Mouse (Mus musculus) adrenal gland, postnatal 25 days (tissue): Measurements from ENCODE around the gene Gm26938. TPM values are rescaled to one million over a fixed set of nuclear protein-coding genes. Genes with fewer than 3 reads are reported as not detected.
A peak's percentile ranks its signal among the peaks of the same experiment; 100 is the strongest.

Source experiments
- DNase-seq: peaks from one replicate; pipeline ENCODE4 v3.0.0; 2021; ENCODE audit warnings: mixed read lengths
- total RNA-seq: library from RNA; stranded (reverse); gene quantifications from 2 replicates; pipeline ENCODE4 v1.2.3, GENCODE M21; 2021

Gene Gm26938
- total RNA-seq, 1 experiment from 2014 or later, result not detected

DNA sequence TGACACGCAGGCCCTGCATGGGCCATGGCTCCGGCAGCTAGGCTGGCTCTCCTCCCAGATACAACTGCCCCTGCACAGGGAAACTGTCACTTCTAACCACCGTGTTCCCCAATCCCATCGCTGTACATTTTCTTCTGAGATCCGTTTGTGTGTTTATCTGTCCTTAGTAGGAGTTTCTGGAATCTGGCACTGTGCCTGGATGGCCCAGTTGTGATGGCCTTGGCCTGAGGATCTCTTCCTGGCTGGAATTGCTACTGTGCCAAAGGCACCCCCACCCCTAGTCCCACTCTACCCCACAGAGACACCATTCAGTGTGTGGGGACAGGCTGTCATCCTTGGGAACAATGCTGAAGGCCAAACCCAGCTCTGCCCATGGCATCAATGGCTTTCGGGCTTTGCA, 10.2 kb downstream of the Gm26938 start:
- peak; percentile 47 for DNase-seq

DNA sequence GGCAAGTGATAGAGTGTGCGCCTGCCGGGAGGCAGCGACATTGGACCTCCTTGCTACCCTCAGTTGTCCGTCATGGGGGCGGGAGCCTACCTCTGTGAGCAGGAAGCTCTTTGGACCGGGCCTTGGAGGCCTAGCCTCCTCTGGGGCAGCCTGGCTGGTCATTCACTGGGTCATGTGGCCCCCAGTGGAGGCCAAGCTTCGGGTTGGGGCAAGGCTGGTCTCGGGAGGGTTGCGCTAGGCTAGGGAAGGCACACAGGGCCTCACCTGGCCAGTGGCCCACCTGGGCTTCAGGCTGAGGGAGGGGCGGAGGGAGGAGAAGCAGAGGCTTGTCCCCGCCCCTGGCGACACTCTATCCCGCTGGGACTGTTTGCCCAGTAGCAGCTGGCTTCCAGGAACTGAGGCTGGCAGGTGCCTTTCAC, 12.2 kb downstream of the Gm26938 start:
- DNase-seq, result no peak

DNA sequence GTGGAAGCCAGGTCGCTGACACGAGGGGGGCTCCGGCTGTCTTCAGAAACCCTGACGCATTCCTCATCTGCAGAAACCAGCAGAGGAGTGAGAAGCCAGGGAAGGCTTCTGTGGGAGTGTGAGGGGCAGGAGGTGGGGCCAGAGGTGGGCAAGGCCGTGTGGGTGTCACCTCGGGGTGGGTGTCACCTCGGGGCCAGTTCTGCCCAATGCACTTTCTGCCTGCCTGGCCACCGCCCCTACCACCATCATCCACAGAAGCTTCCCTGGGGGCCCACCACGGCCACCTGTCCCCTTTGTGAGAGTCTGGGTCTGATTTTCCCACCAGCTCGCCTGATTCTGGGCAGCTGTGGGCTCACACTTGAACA, 13.1 kb downstream of the Gm26938 start:
- no peak for DNase-seq

DNA sequence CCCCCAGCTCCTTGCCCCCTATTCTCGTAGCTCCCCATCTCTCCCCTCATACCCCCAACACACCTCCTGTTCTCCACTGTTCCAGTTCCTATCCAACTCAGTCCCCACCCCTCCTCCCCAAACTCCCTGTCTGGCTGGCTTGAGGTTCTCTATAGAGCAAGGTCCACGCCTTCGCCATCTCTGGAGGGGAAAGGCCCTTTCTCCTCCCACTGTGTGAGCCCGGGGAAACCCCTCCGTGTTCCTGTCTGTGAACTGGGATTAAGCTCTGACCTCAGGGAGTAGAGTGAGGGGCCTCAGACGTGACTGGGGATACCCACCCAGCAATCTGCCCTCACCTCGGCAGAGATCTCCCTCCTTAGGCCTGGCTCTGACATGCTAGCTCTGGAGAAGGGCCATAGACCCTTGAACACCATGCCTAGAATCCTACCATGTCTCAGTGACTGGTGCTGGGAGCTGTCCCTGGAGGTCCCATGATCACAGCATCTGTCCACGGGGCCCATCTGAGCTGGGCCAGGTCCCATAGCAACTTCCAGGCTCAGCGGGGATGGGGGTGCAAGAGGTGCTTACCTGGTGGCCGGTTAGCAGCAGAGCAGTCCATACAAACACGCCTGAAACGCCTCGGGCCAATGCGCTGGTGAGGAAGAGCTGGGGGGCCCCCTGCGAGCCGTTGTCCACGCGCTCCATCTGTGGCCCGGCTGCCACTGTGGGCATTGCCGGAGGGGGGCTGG, 13.6 kb downstream of the Gm26938 start:
- DNase-seq, result no peak

DNA sequence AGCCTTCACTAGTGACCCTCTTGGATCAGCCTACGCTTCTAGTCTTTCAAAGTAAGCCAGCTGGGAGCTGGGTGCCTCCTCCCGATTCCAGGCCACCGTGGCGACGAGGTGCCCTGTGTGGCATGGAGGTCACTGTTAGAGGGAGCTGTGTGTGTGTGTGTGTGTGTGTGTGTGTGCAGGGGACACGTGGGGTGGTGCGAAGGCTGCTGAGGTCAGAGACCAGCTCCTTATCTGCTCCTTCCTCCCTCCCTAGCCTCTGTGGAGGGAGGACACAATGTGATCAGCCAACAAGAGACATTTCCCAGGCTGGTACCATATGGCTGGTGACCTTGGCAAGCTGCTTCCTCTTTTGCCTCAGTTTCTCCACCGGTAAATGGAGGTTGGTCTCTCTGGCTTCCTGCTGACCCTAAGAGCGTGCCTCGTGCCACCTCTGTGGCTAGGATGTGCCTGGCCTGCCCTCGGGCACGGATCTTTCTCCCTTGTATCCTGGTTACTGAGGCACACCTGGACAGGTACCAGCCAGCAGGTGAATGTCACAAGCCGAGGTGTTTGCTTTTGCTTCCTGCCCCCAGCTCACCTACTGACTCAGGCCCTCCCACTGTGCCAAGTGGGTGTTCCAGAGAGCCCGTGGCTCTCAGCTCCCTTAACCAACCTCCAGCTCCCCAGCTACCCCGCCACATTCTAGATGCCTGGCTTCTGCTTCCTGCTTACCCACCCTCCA, 14.4 kb downstream of the Gm26938 start:
- no peak for DNase-seq

DNA sequence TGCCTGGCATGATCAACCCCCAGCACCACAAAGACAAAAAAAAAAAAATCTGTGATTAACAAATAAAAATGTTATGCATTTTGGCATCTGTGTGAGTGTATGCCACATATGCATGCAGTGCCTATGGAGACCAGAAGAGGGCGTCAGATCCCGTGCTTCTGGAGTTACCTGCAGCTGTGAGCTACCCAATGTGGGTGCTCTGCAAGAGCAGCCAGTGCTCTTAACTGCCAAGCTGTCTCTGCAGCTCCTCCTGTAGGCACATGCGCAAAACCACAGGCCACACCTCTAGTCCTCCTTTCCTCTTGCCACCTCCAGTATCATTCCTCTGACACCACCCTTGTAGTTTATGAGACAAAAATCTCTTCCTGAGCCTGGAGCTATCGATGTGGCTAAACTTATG, 16.8 kb downstream of the Gm26938 start:
- no peak for DNase-seq

DNA sequence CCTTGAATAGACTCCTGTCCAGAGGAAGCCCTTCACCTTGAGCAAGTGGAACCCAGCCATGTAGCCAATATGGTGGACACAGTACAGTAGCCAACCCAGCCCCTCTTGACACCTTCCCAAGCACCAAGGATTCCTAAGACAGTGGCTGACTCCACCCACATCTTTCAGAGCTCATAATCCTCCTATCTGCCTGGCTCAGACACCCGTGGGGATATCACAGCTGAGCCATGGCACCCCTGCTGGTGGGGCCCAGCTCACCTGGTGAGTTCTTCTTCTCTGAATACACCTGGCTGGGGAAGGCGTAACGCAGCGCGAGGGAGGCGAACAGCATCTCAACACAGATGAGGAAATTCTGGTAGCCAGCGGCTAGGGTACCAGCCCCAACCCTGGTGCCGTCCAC, 20.3 kb downstream of the Gm26938 start:
- DNase-seq, result no peak

DNA sequence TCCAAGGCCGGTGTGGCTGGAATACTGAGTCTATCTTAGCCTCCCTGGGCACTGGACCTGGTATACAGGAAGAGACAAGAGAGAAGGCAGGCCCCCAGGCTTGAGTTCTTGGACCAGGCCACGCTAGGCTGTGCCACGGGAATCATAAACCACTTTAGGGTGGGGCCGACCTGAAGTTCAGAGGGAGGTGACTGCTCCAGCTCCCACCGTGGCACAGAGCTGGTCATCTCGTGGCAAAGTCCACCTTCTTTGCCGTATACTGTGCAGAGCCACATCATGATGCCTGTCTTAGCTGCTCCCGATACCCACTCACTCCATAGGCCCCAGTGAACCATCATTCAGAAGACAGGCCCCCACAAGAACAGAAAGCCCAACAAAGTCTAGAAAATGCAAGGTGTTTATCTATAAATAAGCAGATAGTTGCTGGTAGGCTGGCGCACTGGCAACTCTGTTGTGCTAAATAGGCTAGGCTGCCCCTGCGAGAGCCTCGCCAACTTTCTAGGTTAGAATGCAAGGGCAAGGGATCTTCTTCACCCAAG, 21.6 kb downstream of the Gm26938 start:
- DNase-seq, result no peak

DNA sequence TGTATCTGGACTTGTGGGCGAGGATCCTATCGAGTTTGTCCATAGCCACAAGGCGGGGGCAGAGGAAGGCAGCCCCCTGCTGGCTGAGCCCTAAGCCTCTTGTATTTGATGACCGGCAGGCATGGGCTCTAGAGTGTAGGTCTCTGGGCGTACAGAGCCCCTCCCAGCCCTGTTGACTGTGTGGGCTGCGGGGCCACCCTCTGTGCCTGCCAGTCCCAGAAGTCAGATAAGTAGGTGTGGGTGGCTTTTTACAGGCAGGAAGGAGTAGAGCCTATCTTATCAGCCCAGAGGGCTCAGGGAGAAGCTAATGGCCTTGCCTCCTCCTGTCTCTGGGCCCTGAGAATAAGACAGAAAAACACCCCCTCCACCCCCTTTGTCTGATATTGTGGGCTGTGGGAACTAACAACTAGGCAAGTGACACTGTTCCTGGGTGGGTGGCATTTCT, 22.1 kb downstream of the Gm26938 start:
- DNase-seq, result no peak

DNA sequence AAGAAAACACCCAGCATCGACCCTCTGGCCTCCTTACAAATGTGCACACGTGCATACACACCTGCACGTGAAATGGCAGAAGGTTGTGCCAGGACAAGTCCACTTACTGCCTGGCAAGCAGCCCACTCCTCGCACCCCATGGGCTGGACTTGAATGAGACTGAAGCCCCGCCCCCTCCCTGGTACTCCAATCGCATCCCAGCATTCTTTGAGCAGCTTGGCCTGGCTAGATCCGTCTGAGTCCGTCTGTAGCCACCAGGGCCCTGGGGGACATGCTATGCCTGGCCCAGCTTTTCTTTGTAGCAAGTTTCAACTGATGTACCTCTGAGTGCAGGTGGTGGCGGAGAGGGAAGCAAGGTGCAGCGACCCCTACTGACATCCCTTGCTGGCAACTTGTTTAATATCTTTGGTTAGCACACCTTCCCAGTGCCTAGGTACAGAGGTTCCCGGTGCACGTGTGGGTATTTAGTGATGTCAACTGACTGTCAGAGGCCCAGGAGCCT, 22.6 kb downstream of the Gm26938 start:
- DNase-seq, result peak; percentile 54

DNA sequence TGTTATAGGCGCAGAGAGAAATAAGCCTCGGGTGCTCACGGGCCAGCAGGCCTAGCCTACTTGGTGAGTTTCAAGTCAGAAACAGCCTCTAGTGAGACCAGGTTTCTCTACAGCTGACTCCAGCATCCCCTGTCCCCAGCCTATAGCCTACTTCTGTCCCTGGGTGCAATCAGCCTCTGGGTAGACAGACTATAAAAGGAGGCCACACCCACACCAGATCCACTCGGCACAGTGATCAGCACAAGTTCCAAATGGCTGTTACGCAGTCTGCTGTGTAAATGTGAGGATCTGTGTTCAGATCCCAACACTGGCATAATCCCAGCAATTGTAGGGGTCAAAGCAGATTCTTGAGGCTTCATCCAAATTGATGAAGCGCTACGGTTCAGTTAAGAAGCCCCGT, 23.0 kb downstream of the Gm26938 start:
- DNase-seq, result no peak

DNA sequence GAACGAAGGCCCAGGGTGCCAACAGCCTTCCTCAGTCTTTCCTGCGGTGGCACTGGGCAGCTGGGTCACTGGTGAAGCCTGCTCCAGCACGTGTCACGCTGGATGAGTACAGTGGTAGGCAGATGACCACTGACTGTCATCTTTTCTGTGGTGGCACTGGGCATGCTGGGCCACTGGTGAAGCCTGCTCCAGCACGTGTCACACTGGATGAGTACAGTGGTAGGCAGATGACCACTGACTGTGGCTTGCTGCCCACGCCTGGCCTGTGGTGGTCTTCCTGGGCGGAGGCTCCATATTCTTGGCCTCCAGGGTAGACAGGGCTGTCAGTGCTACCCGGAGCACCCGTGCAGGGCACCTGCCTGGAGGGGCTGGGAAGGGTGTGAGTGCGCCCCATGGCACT, 24.3 kb downstream of the Gm26938 start:
- no peak for DNase-seq

DNA sequence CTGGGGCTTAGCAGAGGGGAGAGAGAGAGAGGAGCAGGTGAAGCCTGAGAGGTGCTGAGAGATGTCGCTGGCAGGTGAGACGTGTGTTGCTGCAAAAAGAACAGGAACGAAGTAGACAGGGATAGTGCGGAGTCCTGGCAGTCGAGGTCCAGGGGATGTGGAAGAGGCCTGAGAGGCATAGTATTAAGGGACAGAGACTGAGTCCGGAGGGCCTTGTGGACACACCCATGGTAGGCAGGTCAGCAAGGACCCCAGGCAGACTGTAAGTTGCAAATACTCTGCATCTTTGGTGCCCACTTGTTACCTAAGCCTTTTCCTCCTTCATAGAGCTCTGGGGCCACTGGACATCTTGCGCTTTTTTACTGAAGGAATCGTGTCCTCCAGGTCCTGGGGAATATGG, 25.0 kb downstream of the Gm26938 start:
- DNase-seq, result no peak

DNA sequence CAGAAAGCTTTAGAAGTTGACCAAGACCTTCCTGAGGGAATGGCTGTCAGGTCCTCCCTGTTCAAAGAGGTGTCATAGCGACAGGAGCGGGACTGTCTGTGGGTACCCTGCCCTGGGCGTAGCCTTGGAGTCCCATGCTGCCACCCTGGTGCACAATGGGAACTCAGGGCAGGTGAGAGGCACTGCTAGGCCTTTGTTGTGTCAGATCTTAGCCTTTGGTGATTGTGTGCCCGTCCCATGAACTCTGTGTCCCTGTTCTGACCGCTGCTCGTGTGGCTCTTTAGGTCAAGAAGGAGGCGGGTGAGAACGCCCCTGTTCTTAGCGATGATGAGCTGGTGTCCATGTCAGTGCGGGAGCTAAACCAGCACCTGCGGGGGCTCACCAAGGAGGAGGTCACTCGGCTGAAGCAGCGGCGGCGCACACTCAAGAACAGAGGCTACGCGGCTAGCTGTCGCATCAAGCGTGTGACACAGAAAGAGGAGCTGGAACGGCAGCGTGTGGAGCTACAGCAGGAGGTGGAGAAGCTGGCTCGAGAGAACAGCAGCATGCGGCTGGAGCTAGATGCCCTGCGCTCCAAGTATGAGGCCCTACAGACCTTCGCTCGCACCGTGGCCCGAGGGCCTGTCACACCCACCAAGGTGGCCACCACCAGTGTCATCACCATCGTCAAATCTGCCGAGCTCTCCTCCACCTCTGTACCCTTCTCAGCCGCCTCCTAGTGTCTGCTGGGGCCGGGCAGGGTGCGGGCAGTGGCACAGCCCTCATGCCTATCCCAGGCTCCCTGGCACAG, 26.2 kb downstream of the Gm26938 start:
- DNase-seq, result no peak

DNA sequence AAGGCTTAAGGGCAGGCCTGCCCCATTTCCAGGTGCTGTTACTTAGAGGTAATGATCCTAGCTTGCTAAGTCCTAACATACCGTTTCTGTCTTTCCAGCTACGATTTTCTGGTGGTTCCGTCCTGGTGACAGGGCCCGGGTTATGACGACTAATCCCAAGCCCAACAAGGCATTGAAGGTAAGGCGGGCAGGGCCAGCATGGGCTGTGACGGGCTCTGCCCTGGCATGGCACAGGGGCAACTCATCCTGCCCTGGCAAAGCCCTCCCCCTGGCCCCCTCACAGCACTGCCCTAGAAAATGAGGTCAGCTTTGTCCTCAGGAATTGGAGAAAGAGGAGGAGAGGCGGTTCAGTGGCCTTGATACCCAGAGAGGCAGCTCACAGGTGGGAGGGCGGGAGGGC, 27.2 kb downstream of the Gm26938 start:
- no peak for DNase-seq

DNA sequence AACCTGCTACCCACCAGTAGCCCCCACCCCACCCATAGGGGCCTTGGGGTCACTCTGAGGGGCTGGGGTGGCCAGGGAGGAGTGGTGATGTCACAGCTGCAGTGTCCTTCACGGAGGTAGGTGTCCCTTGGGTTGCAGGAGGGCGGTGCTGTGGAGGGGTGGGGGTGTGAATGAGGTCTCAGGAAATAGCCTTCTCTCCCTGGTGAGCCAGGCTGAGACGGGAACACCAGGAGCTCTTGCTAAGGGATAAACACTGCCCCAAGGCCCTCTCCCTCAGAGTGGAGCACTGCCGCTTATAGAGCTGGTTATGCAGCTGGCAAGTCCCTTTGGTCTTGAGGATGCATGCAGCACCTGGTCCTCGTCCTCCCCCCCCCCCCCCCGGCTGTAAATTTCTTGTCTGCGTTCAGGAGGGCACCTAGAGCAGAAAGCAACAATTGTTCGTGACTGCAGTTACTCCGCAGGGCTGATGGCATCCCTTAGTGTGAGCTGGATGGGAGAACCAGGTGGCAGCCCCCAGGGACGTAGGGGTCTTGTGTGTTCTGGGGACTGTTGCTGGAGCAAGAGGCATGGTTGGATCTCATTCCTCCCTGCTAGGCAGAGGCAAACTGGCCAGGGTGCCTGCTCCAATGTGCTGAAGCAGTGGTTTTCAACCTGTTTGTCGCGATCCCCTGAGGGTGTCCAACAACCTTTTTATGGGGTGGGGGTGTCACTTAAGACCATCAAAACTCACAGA, 27.9 kb downstream of the Gm26938 start:
- no peak for DNase-seq

DNA sequence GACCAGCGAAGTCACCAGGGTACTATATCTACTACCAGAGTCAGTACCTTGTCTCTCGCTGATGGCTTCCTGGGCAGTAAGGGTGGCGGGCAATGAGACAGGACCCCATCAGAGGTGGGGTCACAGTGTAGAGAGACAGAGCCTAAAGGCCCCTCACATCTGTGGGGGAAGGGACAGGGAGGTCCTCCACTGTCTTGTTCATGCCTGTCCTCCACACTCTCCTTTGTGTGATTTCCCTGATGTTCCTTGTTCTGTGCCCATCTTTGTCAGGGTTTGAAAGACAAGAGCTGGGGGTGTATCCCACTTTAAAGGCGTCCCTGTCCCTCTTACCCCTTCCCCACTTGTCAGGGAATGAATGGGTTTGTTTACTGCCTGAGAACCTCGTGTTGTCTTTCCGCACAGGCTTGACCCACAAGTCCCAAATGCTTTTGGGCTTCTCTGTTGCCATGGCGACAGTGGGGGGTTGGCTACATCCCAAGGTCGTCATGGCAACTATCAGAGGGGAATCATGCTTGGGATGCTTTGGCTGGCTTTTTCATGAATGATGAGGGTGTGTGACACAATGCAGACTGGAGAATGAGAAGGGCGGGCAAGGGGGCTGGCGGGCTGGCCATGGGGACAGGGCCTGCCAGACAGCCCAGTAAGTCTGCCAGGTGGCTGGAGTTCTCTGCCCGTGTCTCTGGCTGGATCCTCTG, 28.6 kb downstream of the Gm26938 start:
- DNase-seq, result peak; percentile 92

DNA sequence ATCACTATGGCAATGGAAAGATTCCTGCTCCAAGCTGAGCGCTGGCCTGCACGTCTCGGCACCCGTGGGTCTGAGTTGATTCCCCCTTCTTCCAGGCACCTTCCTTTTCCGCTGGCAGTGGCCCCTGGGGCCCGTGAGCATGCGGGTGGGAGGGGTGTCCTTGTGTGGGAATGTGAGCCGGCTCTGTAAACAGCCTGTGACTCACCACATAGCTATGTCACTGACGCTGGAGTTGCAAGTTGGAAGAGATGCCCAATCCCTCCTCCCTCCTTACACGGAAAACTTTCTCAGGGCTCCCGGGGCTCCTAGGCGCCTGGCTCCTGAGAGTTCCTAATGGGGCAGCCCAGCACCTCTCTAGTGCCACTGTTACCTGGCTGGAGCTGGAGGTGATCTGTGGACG, 29.3 kb downstream of the Gm26938 start:
- peak; percentile 86 for DNase-seq

DNA sequence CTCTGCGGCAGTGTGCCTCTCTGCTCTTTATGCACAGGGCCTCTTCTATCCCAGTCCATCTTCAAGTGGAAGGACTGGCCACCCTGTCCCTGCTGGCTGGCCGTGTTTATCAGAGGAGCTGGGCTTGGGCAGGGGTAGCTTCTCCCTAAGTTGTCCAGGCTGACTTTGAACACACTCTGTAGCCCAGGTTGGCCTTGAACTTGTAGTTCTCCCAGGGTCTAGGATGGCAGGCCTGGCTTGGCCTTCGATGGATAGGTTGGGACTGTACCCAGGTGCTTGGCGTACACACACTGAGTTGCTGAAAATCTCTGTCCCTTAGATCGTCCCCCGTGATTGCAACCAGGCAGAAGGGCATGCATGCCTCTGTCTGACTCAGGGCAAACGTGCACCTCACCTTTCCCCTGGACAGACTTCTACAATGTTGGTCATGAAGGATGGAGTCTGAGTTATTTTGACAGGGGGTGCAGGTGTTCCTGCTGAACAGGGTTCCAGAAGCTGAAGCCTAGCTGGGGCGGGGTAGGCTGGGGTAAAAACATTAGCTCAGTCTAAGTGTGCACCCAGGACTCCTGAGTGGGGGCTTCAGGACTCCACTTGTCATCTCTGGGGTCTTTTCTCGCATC, 30.1 kb downstream of the Gm26938 start:
- DNase-seq, result no peak

DNA sequence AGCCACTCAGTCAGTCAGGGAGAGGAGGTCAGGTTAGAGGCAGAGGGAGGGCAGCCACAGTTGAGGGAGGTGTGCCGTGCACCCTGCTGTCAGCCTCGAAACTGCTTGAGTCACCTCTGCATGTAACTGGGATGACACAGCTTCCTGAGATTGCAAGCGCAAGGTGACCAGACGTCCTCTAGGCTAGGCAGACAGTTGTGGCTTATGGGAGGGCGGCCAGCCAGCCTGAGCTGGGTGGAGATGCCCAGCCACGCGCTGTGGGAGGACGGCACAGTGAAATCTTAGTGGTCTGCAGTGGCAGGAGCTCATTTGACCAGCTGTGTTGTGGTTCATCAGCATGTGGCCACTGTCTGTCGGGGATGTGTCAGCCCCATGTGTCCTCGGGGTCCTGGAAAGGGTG, 31.3 kb downstream of the Gm26938 start:
- DNase-seq, result peak; percentile 68

DNA sequence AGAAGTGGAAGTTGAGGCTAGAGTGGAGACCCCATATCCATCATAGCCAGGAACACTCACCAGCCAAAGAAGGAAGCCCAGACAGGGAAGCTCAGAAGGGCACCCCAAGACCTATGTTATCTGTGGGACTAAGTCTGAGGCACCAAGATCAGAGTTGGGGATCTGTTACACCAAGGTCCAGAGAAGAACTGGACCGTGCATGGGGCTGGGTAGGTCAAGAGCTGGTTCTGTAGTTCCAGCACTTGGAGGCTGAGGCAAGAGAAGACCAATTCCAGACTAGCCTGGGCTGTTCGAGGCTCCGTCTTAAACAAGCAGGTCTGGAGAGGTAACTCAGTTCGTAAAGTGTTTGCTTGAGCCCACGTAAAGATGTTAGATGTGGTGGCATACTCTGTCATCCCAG, 32.1 kb downstream of the Gm26938 start:
- DNase-seq, result no peak
